Mouse (Mus musculus): ENCODE measurements around the gene Wnk4. TPM values are rescaled to one million over a fixed set of nuclear protein-coding genes. Genes with fewer than 3 reads are reported as not detected.

Wnk4 gene
- polyA plus RNA-seq, 2 experiments = 5.3 to 6.4 TPM

DNA sequence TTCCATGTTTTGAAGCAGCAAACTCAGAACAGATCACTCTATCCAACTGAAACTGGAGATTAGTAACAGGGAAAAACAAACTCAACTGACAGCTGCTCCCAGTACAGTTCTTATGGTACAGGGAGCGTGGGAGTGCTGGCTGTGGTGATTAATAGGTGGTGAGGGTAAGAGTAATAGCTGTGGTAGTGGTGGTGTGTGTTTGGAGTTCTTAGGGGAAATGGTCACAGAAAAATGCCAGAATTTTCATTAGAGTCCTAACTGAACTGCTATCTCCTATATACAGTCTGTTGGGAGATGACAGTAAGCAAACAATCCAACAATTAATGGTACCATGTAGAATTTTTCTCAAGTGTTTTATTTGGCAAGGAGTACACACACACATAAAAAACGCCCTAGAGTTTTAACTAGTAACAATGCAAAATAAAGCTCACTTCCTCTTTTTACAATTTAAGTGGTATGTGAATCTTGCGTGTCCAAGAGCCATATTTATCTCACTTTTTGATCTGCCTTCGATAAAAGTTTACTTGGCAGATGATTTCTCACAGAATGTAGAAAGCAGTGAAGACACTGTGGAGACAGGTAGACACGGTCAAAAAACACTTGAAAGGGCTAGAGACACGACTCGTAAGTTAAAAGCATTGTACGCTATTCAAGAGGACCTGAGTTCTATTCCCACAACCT is 38.9 kb upstream of the Wnk4 start:
- no peaks in the 10 kb centered on the region; the same call in 1 of the 2 replicates for H3K36me3 ChIP-seq (replicated peaks; ENCODE audit: control insufficient read depth, insufficient read depth, low read depth)
- H3K27ac ChIP-seq = no peak overlapping the region
- DNase-seq (ENCODE audit: low read depth in 3 of 3, low spot score in 3 of 3) (no peak), ATAC-seq (ENCODE audit: insufficient read depth) (no peak)
- no peak overlapping the region for H3K4me2 ChIP-seq (ENCODE audit: low read depth)
- no peak overlapping the region for H3K9ac ChIP-seq (replicated peaks)
- peaks cover 7 to 11% of the 10 kb centered on the region in 2 experiments; a peak in 3 of 4 replicates for H3K4me1 ChIP-seq (replicated peaks; ENCODE audit: control insufficient read depth in 2 of 2, insufficient read depth in 2 of 2, low read length in 1 of 2)
- H3K4me3 ChIP-seq (ENCODE audit: insufficient read depth in 1 of 2, low read depth in 2 of 2, low read length in 2 of 2) = no peak overlapping the region
- H3K27me3 ChIP-seq (ENCODE audit: control insufficient read depth, insufficient read depth, low read length) = no peaks in the 10 kb centered on the region
- no peaks in the 10 kb centered on the region for H3K9me3 ChIP-seq (ENCODE audit: control insufficient read depth, low read length)
- TF ChIP-seq EP300 (IDR thresholded peaks at IDR 0.05; ENCODE audit: low read depth) (no peak), CTCF (IDR thresholded peaks at IDR 0.05; ENCODE audit: low read depth) (no peak)
- 56% methylated on average over 8 of the region's 8 CpGs for WGBS (ENCODE audit: insufficient replicate concordance)

GRCm38 (mm10) chr11:101224337-101224736 is 36.0 kb upstream of the Wnk4 start:
- no peak for DNase-seq (ENCODE audit: low read depth in 3 of 3, low spot score in 3 of 3)
- H3K9ac ChIP-seq (replicated peaks) = no peak overlapping the region
- no peak overlapping the region for H3K27ac ChIP-seq
- TF ChIP-seq CTCF (IDR thresholded peaks at IDR 0.05; ENCODE audit: low read depth) (no peak), EP300 (IDR thresholded peaks at IDR 0.05; ENCODE audit: low read depth) (no peak)
- H3K36me3 ChIP-seq (replicated peaks; ENCODE audit: control insufficient read depth, insufficient read depth, low read depth) = no peaks in the 10 kb centered on the region
- H3K9me3 ChIP-seq (ENCODE audit: control insufficient read depth, low read length) = no peaks in the 10 kb centered on the region
- 66% methylated on average over 3 of the region's 3 CpGs for WGBS (ENCODE audit: insufficient replicate concordance)
- peaks cover 7 to 11% of the 10 kb centered on the region in 2 experiments; a peak in 3 of 4 replicates for H3K4me1 ChIP-seq (replicated peaks; ENCODE audit: control insufficient read depth in 2 of 2, insufficient read depth in 2 of 2, low read length in 1 of 2)
- H3K4me2 ChIP-seq (ENCODE audit: low read depth) = no peak overlapping the region
- H3K27me3 ChIP-seq (ENCODE audit: control insufficient read depth, insufficient read depth, low read length) = peaks cover 5% of the 10 kb centered on the region; the same call in 1 of the 2 replicates
- no peak overlapping the region for H3K4me3 ChIP-seq (ENCODE audit: insufficient read depth in 1 of 2, low read depth in 2 of 2, low read length in 2 of 2)
- no peak for ATAC-seq (ENCODE audit: insufficient read depth)

- TF ChIP-seq EP300 (IDR thresholded peaks at IDR 0.05; ENCODE audit: low read depth) = no peak
- no peak for TF ChIP-seq CTCF (IDR thresholded peaks at IDR 0.05; ENCODE audit: low read depth)
- H3K9ac ChIP-seq (replicated peaks) = peak overlapping the region; percentile 98
- H3K9me3 ChIP-seq (ENCODE audit: control insufficient read depth, low read length) = no peaks in the 10 kb centered on the region
- H3K27ac ChIP-seq = peak overlapping the region; percentile 82
- peaks cover 13% of the 10 kb centered on the region for H3K27me3 ChIP-seq (ENCODE audit: control insufficient read depth, insufficient read depth, low read length)
- ATAC-seq (ENCODE audit: insufficient read depth) = no peak
- peak overlapping the region; percentile 92 to 99 for H3K4me3 ChIP-seq (ENCODE audit: insufficient read depth in 1 of 2, low read depth in 2 of 2, low read length in 2 of 2)
- H3K4me1 ChIP-seq (replicated peaks; ENCODE audit: control insufficient read depth in 2 of 2, insufficient read depth in 2 of 2, low read length in 1 of 2) = peaks cover 7 to 16% of the 10 kb centered on the region in 2 experiments; a peak in 3 of 4 replicates
- DNase-seq (ENCODE audit: low read depth in 3 of 3, low spot score in 3 of 3) = no peak
- H3K4me2 ChIP-seq (ENCODE audit: low read depth) = peak overlapping the region; percentile 95
- 18% methylated on average over 25 of the region's 25 CpGs for WGBS (ENCODE audit: insufficient replicate concordance)
- H3K36me3 ChIP-seq (replicated peaks; ENCODE audit: control insufficient read depth, insufficient read depth, low read depth) = no peaks in the 10 kb centered on the region
Observed at GRCm38 (mm10) chr11:101225331-101226064, 34.9 kb upstream of the Wnk4 start.

GRCm38 (mm10) chr11:101226065-101226701 is 34.2 kb upstream of the Wnk4 start, which contains the start of gene Ezh1:
Gene Ezh1 (minus strand): TSS chr11:101226463.
- Histone ChIP-seq H3K36me3 (replicated peaks; ENCODE audit: control insufficient read depth, insufficient read depth, low read depth) (no peaks in the 10 kb centered on the region), H3K27me3 (ENCODE audit: control insufficient read depth, insufficient read depth, low read length) (peaks cover 20% of the 10 kb centered on the region), H3K9me3 (ENCODE audit: control insufficient read depth, low read length) (no peaks in the 10 kb centered on the region), H3K4me2 (ENCODE audit: low read depth) (peak within 1 kb of the TSS; percentile 95), H3K4me3 (ENCODE audit: insufficient read depth in 1 of 2, low read depth in 2 of 2, low read length in 2 of 2) (peak within 1 kb of the TSS; percentile 92 to 99), H3K27ac (peak within 1 kb of the TSS; percentile 82), H3K9ac (replicated peaks) (peak within 1 kb of the TSS; percentile 98), H3K4me1 (replicated peaks; ENCODE audit: control insufficient read depth in 2 of 2, insufficient read depth in 2 of 2, low read length in 1 of 2) (peaks cover 7 to 17% of the 10 kb centered on the region in 2 experiments; a peak in 3 of 4 replicates)
- ATAC-seq (ENCODE audit: insufficient read depth) (peak; percentile 97), DNase-seq (ENCODE audit: low read depth in 3 of 3, low spot score in 3 of 3) (peak; percentile 55 to 70 (median 65))
- TF ChIP-seq EP300 (IDR thresholded peaks at IDR 0.05; ENCODE audit: low read depth) (no peak), CTCF (IDR thresholded peaks at IDR 0.05; ENCODE audit: low read depth) (peak; percentile 42)
- under 1% methylated on average over 56 of the region's 56 CpGs for WGBS (ENCODE audit: insufficient replicate concordance)

Measured in liver, embryonic 14.5 days (tissue).